Mouse (Mus musculus): ENCODE results near the gene She.
"Not testable (repeated sequence)": the region's sequence is repeated elsewhere in the genome, so short reads cannot be mapped to it uniquely, and the experiment has no call there.

Gene She

GRCm38 (mm10) chr3:89862182-89862761 lies 31.1 kb downstream of the She start:
- DNase-seq (ENCODE audit: low read depth, low spot score) = no peak

GRCm38 (mm10) chr3:89863276-89863675 lies 32.1 kb downstream of the She start:
- not testable (repeated sequence) for DNase-seq (ENCODE audit: low read depth, low spot score)

GRCm38 (mm10) chr3:89863716-89864509 lies 32.7 kb downstream of the She start:
- no peak for DNase-seq (ENCODE audit: low read depth, low spot score)

- DNase-seq (ENCODE audit: low read depth, low spot score) = no peak
Measured at GRCm38 (mm10) chr3:89865020-89865419, 33.9 kb downstream of the She start.

- no peak for DNase-seq (ENCODE audit: low read depth, low spot score)
Measured at GRCm38 (mm10) chr3:89865764-89866163, 34.6 kb downstream of the She start.

GRCm38 (mm10) chr3:89867651-89868050 lies 36.5 kb downstream of the She start:
- DNase-seq (ENCODE audit: low read depth, low spot score) = no peak

- DNase-seq (ENCODE audit: low read depth, low spot score) = no peak
Measured at GRCm38 (mm10) chr3:89868357-89868756, 37.2 kb downstream of the She start.

GRCm38 (mm10) chr3:89868956-89869355 lies 37.8 kb downstream of the She start:
- no peak for DNase-seq (ENCODE audit: low read depth, low spot score)

GRCm38 (mm10) chr3:89869556-89869955 lies 38.4 kb downstream of the She start:
- DNase-seq (ENCODE audit: low read depth, low spot score) = no peak

- DNase-seq (ENCODE audit: low read depth, low spot score) = no peak
Measured at GRCm38 (mm10) chr3:89870472-89871271, 39.5 kb downstream of the She start.

- peak; percentile 56 for DNase-seq (ENCODE audit: low read depth, low spot score)
Measured at GRCm38 (mm10) chr3:89871339-89871914, 40.3 kb downstream of the She start.

GRCm38 (mm10) chr3:89872209-89872608 lies 41.0 kb downstream of the She start:
- no peak for DNase-seq (ENCODE audit: low read depth, low spot score)

GRCm38 (mm10) chr3:89872684-89873083 lies 41.5 kb downstream of the She start:
- DNase-seq (ENCODE audit: low read depth, low spot score) = no peak

- no peak for DNase-seq (ENCODE audit: low read depth, low spot score)
Measured at GRCm38 (mm10) chr3:89874076-89874475, 42.9 kb downstream of the She start.

- DNase-seq (ENCODE audit: low read depth, low spot score) = no peak
Measured at GRCm38 (mm10) chr3:89875021-89875420, 43.9 kb downstream of the She start.

- DNase-seq (ENCODE audit: low read depth, low spot score) = no peak
Measured at GRCm38 (mm10) chr3:89875781-89876180, 44.6 kb downstream of the She start.

GRCm38 (mm10) chr3:89876469-89876868 lies 45.3 kb downstream of the She start:
- DNase-seq (ENCODE audit: low read depth, low spot score) = no peak

GRCm38 (mm10) chr3:89877129-89877528 lies 46.0 kb downstream of the She start:
- DNase-seq (ENCODE audit: low read depth, low spot score) = no peak

GRCm38 (mm10) chr3:89878456-89878855 lies 47.3 kb downstream of the She start:
- no peak for DNase-seq (ENCODE audit: low read depth, low spot score)

- DNase-seq (ENCODE audit: low read depth, low spot score) = no peak
Measured at GRCm38 (mm10) chr3:89879326-89879725, 48.2 kb downstream of the She start.

GRCm38 (mm10) chr3:89880036-89880851 lies 49.1 kb downstream of the She start:
- peak; percentile 67 for DNase-seq (ENCODE audit: low read depth, low spot score)

Data from c-Kit-negative CD71-positive TER-119-positive erythroid progenitor cells, embryonic 14.5 days (primary cell).